Mouse (Mus musculus): ENCODE data around the gene Ahsa1. TPM values are rescaled to one million over a fixed set of nuclear protein-coding genes. Genes with fewer than 3 reads are reported as not detected.
A peak's percentile ranks its signal among the peaks of the same experiment; 100 is the strongest.
"Not testable (repeated sequence)": the region's sequence is repeated elsewhere in the genome, so short reads cannot be mapped to it uniquely, and the experiment has no call there.

Ahsa1 gene
- polyA plus RNA-seq, 1 experiment from 2014 or later, result 280 TPM

DNA sequence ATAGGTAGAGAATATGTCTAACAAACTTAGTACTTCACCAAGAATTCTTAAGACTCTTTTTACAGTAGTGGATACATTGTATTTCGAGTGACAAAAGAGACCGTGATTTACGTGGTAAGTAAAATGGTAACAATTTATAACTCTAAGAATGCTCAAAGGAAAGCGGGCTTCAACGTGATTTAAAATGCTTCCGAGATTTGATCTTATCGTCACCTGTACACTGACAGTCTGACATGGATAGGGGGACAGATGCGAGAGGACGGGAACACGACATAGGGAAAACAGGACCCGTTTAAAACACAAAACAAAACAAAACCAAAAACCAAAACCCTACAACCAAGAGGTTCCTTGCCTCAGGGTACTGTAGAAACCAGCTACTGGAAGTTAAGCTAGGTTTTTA, 835 bp upstream of the Ahsa1 start:
- H3K27ac ChIP-seq, result peak overlapping the region; percentile 93
- H3K36me3 ChIP-seq (replicated peaks), result peaks cover 62% of the 10 kb centered on the region
- WGBS, result 33% methylated on average over 11 of the region's 11 CpGs
- H3K27me3 ChIP-seq (ENCODE audit: poor library complexity, severe bottlenecking), result no peaks in the 10 kb centered on the region
- DNase-seq (ENCODE audit: extremely low spot score, low spot score), result no peak
- no peaks in the 10 kb centered on the region for H3K9me3 ChIP-seq
- peaks cover 25% of the 10 kb centered on the region for H3K4me1 ChIP-seq
- peak overlapping the region; percentile 81 for H3K4me3 ChIP-seq

DNA sequence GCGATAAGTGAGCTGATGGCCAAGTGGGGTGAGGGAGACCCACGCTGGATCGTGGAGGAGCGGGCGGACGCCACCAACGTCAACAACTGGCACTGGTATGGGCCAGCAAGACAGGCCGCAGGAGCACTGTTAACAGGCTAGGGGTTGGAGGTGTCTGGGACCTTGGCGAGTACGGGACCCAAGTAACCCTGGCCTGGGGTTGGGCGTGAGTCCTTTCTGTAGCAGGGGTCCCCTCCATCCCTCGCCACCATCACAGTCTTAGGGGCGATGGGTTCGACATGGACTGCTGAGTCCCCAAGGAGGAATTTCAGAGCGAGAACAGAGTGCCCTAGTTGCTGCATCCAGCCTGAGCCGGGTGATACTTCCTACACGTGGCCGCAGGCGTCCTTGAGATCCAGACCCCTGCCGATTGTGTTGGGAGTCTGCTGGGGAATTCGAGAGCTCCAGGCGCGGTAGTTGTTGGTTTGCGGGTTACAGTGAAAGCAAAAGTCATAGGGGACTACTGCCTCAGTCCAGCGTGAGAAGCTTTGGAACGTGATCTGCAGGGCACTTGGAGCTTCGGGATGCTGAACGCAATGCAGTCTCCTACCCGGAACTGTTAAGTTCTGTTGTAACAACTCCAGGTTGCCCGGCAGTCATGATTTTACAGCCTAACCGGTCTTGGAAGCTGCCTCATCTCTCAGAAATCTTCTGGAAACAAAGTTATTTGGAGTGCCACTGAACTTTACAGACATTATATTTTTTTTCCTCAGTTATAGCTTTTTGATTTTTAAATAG, 736 bp downstream of the Ahsa1 start:
- H3K27ac ChIP-seq, result peak overlapping the region; percentile 93
- peak overlapping the region; percentile 81 for H3K4me3 ChIP-seq
- H3K9me3 ChIP-seq, result no peaks in the 10 kb centered on the region
- peaks cover 25% of the 10 kb centered on the region for H3K4me1 ChIP-seq
- DNase-seq (ENCODE audit: extremely low spot score, low spot score), result peak; percentile 57
- H3K36me3 ChIP-seq (replicated peaks), result peaks cover 62% of the 10 kb centered on the region
- no peaks in the 10 kb centered on the region for H3K27me3 ChIP-seq (ENCODE audit: poor library complexity, severe bottlenecking)
- WGBS, result under 1% methylated on average over 31 of the region's 31 CpGs

GRCm38 (mm10) chr12:87267682-87268081, 1.4 kb downstream of the Ahsa1 start:
- H3K36me3 ChIP-seq (replicated peaks), result peaks cover 62% of the 10 kb centered on the region
- peak; percentile 33 for DNase-seq (ENCODE audit: extremely low spot score, low spot score)
- 35% methylated on average over 4 of the region's 4 CpGs for WGBS

GRCm38 (mm10) chr12:87274853-87275831, 8.9 kb downstream of the Ahsa1 start:
- peaks cover 22% of the 10 kb centered on the region for H3K4me1 ChIP-seq
- H3K36me3 ChIP-seq (replicated peaks), result peaks cover 73% of the 10 kb centered on the region
- no peak overlapping the region for H3K27ac ChIP-seq
- H3K27me3 ChIP-seq (ENCODE audit: poor library complexity, severe bottlenecking), result no peaks in the 10 kb centered on the region
- H3K9me3 ChIP-seq, result no peaks in the 10 kb centered on the region
- 95% methylated on average over 9 of the region's 9 CpGs for WGBS
- no peak for DNase-seq (ENCODE audit: extremely low spot score, low spot score)
- H3K4me3 ChIP-seq, result no peak overlapping the region

More at GRCm38 (mm10) chr12:87267682-87268081, 1.4 kb downstream of the Ahsa1 start:
- Histone ChIP-seq H3K4me3 (peak overlapping the region; percentile 81), H3K27me3 (ENCODE audit: poor library complexity, severe bottlenecking) (no peaks in the 10 kb centered on the region), H3K27ac (peak overlapping the region; percentile 93), H3K4me1 (peaks cover 25% of the 10 kb centered on the region), H3K9me3 (no peaks in the 10 kb centered on the region)

DNA sequence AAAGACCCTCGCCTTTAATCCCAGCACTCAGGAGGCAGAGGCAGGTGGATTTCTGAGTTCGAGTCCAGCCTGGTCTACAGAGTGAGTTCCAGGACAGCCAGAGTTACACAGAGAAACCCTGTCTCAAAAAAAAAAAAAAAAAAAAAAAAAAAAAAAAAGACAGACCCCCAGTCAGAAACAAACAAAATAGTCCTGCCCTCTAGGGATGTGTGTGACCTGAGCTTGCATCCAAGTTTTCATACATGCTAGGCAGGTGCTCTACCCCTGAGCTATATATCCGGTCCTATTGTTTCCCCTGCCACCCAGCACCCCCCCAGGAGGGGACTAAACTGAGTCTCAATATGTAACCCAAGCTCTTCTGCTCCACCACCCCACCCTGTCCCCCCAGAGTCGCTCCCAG, 11.0 kb downstream of the Ahsa1 start:
- not testable (repeated sequence) for H3K27me3 ChIP-seq (ENCODE audit: poor library complexity, severe bottlenecking); H3K4me3 ChIP-seq; DNase-seq (ENCODE audit: extremely low spot score, low spot score); H3K9me3 ChIP-seq; H3K27ac ChIP-seq
- WGBS, result 94% methylated on average over 4 of the region's 4 CpGs
- Histone ChIP-seq H3K4me1 (peaks cover 22% of the 10 kb centered on the region), H3K36me3 (replicated peaks) (peaks cover 52% of the 10 kb centered on the region)

DNA sequence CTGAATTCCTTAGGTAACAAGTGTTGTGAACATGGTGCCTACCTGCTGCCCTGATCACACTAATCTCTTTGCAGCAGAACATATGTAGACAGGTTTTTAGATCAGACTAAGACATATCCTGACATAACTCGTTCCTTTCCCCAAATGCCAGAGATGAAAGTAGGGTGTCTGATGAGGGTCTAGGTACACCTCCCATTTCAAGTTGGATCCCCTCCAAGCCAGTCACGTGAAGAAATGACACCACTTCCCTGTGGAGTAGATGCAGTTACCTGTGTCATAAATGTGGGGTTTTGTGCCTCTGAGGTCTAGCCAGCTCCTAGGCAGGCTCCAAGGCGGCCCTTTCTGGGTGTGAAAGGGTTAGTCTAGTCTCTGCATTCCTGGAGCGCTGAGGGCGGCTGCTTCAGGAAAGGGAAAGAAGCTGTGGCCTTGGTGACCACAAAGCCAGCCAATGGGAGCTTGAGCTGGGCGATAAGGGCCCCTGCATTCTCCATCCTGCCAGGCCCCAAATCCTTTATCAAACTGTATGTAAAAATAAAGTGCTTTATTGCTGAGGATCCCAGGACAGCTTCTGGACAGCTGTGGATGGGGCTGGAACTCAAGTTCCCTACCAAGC, 11.9 kb downstream of the Ahsa1 start:
- H3K27ac ChIP-seq, result 0 out of 2 replicates have a peak overlapping the region, but pooled peaks have one; percentile 35
- WGBS, result 23% methylated on average over 6 of the region's 6 CpGs
- no peaks in the 10 kb centered on the region for H3K9me3 ChIP-seq

GRCm38 (mm10) chr12:87279350-87279749, 13.1 kb downstream of the Ahsa1 start:
- 61% methylated on average over 3 of the region's 3 CpGs for WGBS
- H3K27me3 ChIP-seq (ENCODE audit: poor library complexity, severe bottlenecking), result no peaks in the 10 kb centered on the region

More for the DNA sequence above, 11.9 kb downstream of the Ahsa1 start:
- peak; percentile 30 for DNase-seq (ENCODE audit: extremely low spot score, low spot score)
- Histone ChIP-seq H3K36me3 (replicated peaks) (peaks cover 42% of the 10 kb centered on the region), H3K27me3 (ENCODE audit: poor library complexity, severe bottlenecking) (no peaks in the 10 kb centered on the region), H3K4me3 (no peak overlapping the region), H3K4me1 (peaks cover 22% of the 10 kb centered on the region)

DNA sequence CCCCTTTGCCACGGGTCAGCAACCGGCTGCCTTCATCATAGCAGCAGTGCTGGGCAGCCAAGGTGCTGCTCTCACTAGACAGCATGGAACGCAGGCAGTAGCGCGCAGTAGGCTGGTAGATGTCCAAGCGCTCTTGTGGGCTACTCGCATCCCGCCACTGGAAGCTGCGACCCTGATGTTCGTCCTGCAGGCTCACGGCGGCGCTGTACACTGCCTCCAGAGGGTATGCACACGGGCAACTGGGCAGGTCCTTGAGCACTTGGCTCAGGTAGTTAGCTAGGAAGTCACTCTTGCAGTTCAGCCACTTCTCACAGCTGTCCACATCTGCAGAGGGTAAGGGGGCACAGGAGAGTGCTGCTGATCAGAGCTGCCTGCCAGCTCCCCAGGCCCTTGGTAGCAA, 13.6 kb downstream of the Ahsa1 start:
- H3K9me3 ChIP-seq, result no peaks in the 10 kb centered on the region
- WGBS, result 38% methylated on average over 14 of the region's 14 CpGs
- H3K27ac ChIP-seq, result no peak overlapping the region
- no peak for DNase-seq (ENCODE audit: extremely low spot score, low spot score)
- H3K36me3 ChIP-seq (replicated peaks), result peaks cover 26% of the 10 kb centered on the region
- peaks cover 30% of the 10 kb centered on the region for H3K4me1 ChIP-seq
- H3K4me3 ChIP-seq, result no peak overlapping the region
- no peaks in the 10 kb centered on the region for H3K27me3 ChIP-seq (ENCODE audit: poor library complexity, severe bottlenecking)

More at GRCm38 (mm10) chr12:87279350-87279749, 13.1 kb downstream of the Ahsa1 start:
- no peak overlapping the region for H3K27ac ChIP-seq
- H3K9me3 ChIP-seq, result no peaks in the 10 kb centered on the region
- H3K4me3 ChIP-seq, result no peak overlapping the region
- DNase-seq (ENCODE audit: extremely low spot score, low spot score), result no peak
- peaks cover 30% of the 10 kb centered on the region for H3K4me1 ChIP-seq
- H3K36me3 ChIP-seq (replicated peaks), result peaks cover 31% of the 10 kb centered on the region

DNA sequence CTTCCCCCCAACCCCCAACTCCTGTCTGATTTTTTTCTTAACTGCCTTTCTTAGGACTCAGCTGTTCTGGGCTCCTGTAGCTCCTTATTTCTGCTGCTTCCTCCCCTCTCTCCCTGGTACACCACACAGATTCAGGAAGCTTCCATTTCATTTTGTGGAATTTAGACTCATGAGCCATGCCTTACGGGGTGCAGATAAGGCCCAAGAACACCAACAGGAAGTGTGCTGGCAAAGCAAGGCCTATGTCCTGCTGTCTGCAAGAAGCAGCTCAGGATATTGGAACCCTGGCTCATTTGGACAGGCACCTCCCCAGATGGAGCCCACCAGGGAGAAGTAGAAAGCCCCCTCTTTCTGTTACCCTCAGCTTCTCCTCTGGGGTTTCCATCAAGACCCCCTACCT, 15.5 kb downstream of the Ahsa1 start:
- Histone ChIP-seq H3K36me3 (replicated peaks) (peaks cover 7% of the 10 kb centered on the region), H3K9me3 (no peaks in the 10 kb centered on the region), H3K4me3 (no peak overlapping the region), H3K27ac (no peak overlapping the region), H3K27me3 (ENCODE audit: poor library complexity, severe bottlenecking) (no peaks in the 10 kb centered on the region), H3K4me1 (peaks cover 30% of the 10 kb centered on the region)
- 92% methylated on average over 1 of the region's 1 CpGs for WGBS
- DNase-seq (ENCODE audit: extremely low spot score, low spot score), result no peak

DNA sequence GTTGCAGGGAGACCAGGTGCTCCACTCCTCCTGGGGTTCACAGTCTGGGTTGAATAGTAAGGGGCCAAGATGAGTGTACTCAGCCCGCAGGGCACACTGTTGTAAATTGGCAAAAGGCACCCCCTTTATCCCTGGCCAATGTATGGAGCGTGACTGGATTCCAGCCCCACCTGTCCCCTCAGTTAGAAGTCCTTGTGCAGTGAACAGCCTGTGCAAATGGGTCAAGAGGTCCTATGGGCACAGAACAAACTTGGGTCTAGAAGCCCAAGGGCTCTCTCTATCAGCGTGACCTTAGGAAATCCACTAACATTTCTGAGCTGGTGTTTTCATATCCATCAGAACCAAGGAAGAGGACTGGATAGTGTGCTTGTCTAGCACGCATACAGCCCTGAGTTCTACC, 16.5 kb downstream of the Ahsa1 start:
- H3K36me3 ChIP-seq (replicated peaks), result no peaks in the 10 kb centered on the region; the same call in 1 of the 2 replicates
- H3K27me3 ChIP-seq (ENCODE audit: poor library complexity, severe bottlenecking), result no peaks in the 10 kb centered on the region
- H3K4me3 ChIP-seq, result no peak overlapping the region
- DNase-seq (ENCODE audit: extremely low spot score, low spot score), result no peak
- H3K4me1 ChIP-seq, result peaks cover 30% of the 10 kb centered on the region
- no peak overlapping the region for H3K27ac ChIP-seq
- WGBS, result 92% methylated on average over 4 of the region's 4 CpGs
- no peaks in the 10 kb centered on the region for H3K9me3 ChIP-seq

DNA sequence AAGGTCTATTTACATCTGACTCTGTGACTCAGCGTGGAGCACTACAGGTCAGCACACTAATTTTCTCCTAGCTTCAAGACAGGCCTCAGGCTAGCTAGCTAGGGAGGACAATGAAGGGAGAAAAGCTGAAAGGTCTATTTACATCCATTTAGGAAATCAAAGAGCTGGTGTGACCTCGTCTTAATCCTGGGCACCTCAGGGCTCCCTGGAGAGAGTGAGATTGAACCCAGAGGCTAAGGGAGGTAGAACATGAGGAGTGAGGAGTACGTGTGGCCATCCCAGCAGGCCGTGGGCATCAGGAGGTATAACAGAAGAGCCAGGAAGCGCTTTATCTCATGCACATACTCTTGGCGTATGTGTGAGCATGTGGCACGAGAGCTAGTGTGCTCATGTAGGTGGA, 17.4 kb downstream of the Ahsa1 start:
- Histone ChIP-seq H3K9me3 (no peaks in the 10 kb centered on the region), H3K27me3 (ENCODE audit: poor library complexity, severe bottlenecking) (no peaks in the 10 kb centered on the region), H3K36me3 (replicated peaks) (no peaks in the 10 kb centered on the region; the same call in 1 of the 2 replicates), H3K27ac (no peak overlapping the region), H3K4me3 (no peak overlapping the region), H3K4me1 (peaks cover 22% of the 10 kb centered on the region)
- WGBS, result 61% methylated on average over 7 of the region's 7 CpGs
- DNase-seq (ENCODE audit: extremely low spot score, low spot score), result no peak

GRCm38 (mm10) chr12:87284268-87284667, 18.0 kb downstream of the Ahsa1 start:
- Histone ChIP-seq H3K36me3 (replicated peaks) (no peaks in the 10 kb centered on the region), H3K9me3 (no peaks in the 10 kb centered on the region), H3K27me3 (ENCODE audit: poor library complexity, severe bottlenecking) (no peaks in the 10 kb centered on the region), H3K4me3 (no peak overlapping the region), H3K27ac (no peak overlapping the region), H3K4me1 (peaks cover 16% of the 10 kb centered on the region)
- 80% methylated on average over 4 of the region's 4 CpGs for WGBS
- no peak for DNase-seq (ENCODE audit: extremely low spot score, low spot score)
